Mouse (Mus musculus) bone marrow, adult 2 months (tissue): ENCODE results near the gene Ace.

Source experiments
- CTCF ChIP-seq: fragments of 200-500 bp; IDR thresholded peaks from 2 replicates; pipeline ENCODE4 v1.5.1; 2011; ENCODE audit warnings: low read length, control low read depth; ENCODE audit not compliant: control insufficient read depth, insufficient read depth
- POLR2A ChIP-seq: fragments of 200-500 bp; IDR thresholded peaks from 2 replicates; pipeline ENCODE4 v1.6.1; 2011; ENCODE audit warnings: low read depth, mild to moderate bottlenecking, control low read depth, low read length, borderline replicate concordance; ENCODE audit not compliant: control insufficient read depth

DNA sequence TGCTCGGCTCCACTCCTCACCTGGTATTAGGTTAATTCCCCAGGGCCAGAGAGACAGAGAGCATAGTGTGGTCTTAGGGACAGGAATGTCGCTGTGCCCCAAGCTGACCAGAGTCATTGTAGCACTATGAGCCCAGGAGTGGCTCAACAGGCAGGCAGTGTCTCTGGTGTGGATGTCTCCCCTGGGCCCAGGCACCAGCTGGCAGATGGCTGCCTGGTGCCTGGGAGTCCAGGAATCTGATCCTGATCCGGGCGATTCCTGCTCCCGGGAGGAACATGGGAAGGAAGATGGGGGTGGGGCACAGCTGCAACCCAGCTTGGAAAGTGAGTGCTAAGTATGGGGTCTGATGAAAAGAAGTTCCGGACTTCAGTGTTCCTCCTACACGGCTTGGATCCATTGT is 45.0 kb downstream of the Ace start:
- no peak for TF ChIP-seq CTCF
- no peak for TF ChIP-seq POLR2A
